Mouse (Mus musculus) C2C12 (cell line): ENCODE results near the gene Dnajb4. TPM values are rescaled to one million over a fixed set of nuclear protein-coding genes. Genes with fewer than 3 reads are reported as not detected.

Experiments
- H3K27me3 ChIP-seq: one replicate; pipeline ENCODE4 v1.6.1; 2011; ENCODE audit not compliant: control insufficient read depth, insufficient read depth, insufficient read length
- H3K36me3 ChIP-seq: one replicate; pipeline ENCODE4 v1.6.1; 2011; ENCODE audit not compliant: control insufficient read depth, insufficient read depth
- H3K4me3 ChIP-seq: one replicate; pipeline ENCODE4 v1.5.1; 2011; ENCODE audit warnings: mild to moderate bottlenecking, control low read depth; ENCODE audit not compliant: poor library complexity, insufficient read depth, severe bottlenecking
- H3K79me2 ChIP-seq: one replicate; pipeline ENCODE4 v1.6.1; 2011; ENCODE audit not compliant: control insufficient read depth, insufficient read depth
- H3K79me3 ChIP-seq: one replicate; pipeline ENCODE4 v1.6.1; 2011; ENCODE audit warnings: low read depth, control low read depth
- H3ac ChIP-seq: one replicate; pipeline ENCODE3; 2011; ENCODE audit warnings: low read depth; ENCODE audit not compliant: control insufficient read depth, insufficient read length
- CEBPB ChIP-seq: IDR thresholded peaks from one replicate; pipeline ENCODE4 v1.6.1; 2011; ENCODE audit warnings: low read depth, mild to moderate bottlenecking, control low read depth, moderate library complexity
- CTCF ChIP-seq: IDR thresholded peaks from one replicate; pipeline ENCODE4 v1.5.1; 2011; ENCODE audit not compliant: control insufficient read depth, insufficient read depth, insufficient read length
- FOSL1 ChIP-seq: IDR thresholded peaks from one replicate; pipeline ENCODE4 v1.8.0; 2011; ENCODE audit warnings: mild to moderate bottlenecking, low read length; ENCODE audit not compliant: poor library complexity, insufficient read depth, severe bottlenecking
- MAX ChIP-seq: IDR thresholded peaks from one replicate; pipeline ENCODE4 v1.6.1; 2011; ENCODE audit warnings: mild to moderate bottlenecking, control low read depth
- MYOD1 ChIP-seq: IDR thresholded peaks from one replicate; pipeline ENCODE4 v1.6.1; 2011; ENCODE audit warnings: low read depth; ENCODE audit not compliant: control insufficient read depth, insufficient read length
- MYOG ChIP-seq: IDR thresholded peaks from one replicate; pipeline ENCODE4 v1.6.1; 2011; ENCODE audit not compliant: control insufficient read depth, insufficient read length; ENCODE audit errors: extremely low read depth
- USF1 ChIP-seq: IDR thresholded peaks from one replicate; pipeline ENCODE4 v1.6.1; 2011; ENCODE audit warnings: low read depth, mild to moderate bottlenecking, control low read depth, moderate library complexity
- polyA plus RNA-seq: library from polyadenylated mRNA; unstranded; fragments of >200 nt; fragmentation: generic; extraction: Trizol; gene quantifications from one replicate; pipeline ENCODE4 v1.2.1, GENCODE M21; 2012; ENCODE audit warnings: missing spikeins

Gene Dnajb4
- polyA plus RNA-seq, 1 experiment = 11.7 TPM

GRCm38 (mm10) chr3:152160607-152161006 is 49.5 kb downstream of the Dnajb4 start:
- Histone ChIP-seq H3ac (no peak overlapping the region), H3K79me2 (no peaks in the 10 kb centered on the region), H3K36me3 (no peaks in the 10 kb centered on the region), H3K27me3 (no peaks in the 10 kb centered on the region), H3K4me3 (no peak overlapping the region), H3K79me3 (no peaks in the 10 kb centered on the region)
- TF ChIP-seq MAX = no peak
- no peak for TF ChIP-seq USF1
- no peak for TF ChIP-seq MYOD1
- TF ChIP-seq FOSL1 = no peak
- no peak for TF ChIP-seq CTCF

- H3K36me3 ChIP-seq = no peaks in the 10 kb centered on the region
- H3K79me2 ChIP-seq = no peaks in the 10 kb centered on the region
- no peaks in the 10 kb centered on the region for H3K27me3 ChIP-seq
- TF ChIP-seq MAX (no peak), CTCF (no peak), MYOG (no peak), FOSL1 (no peak), MYOD1 (no peak), CEBPB (no peak), USF1 (no peak)
- no peak overlapping the region for H3K4me3 ChIP-seq
- no peaks in the 10 kb centered on the region for H3K79me3 ChIP-seq
- H3ac ChIP-seq = no peak overlapping the region
Observed at GRCm38 (mm10) chr3:152159321-152159720, 50.8 kb downstream of the Dnajb4 start.

- no peaks in the 10 kb centered on the region for H3K27me3 ChIP-seq
- no peak overlapping the region for H3ac ChIP-seq
- TF ChIP-seq USF1 (no peak), CTCF (no peak), FOSL1 (no peak), MAX (no peak), MYOG (no peak), MYOD1 (no peak), CEBPB (no peak)
- H3K36me3 ChIP-seq = no peaks in the 10 kb centered on the region
- H3K79me3 ChIP-seq = no peaks in the 10 kb centered on the region
- no peaks in the 10 kb centered on the region for H3K79me2 ChIP-seq
- H3K4me3 ChIP-seq = no peak overlapping the region
Observed at GRCm38 (mm10) chr3:152158344-152159291, 51.5 kb downstream of the Dnajb4 start.

DNA sequence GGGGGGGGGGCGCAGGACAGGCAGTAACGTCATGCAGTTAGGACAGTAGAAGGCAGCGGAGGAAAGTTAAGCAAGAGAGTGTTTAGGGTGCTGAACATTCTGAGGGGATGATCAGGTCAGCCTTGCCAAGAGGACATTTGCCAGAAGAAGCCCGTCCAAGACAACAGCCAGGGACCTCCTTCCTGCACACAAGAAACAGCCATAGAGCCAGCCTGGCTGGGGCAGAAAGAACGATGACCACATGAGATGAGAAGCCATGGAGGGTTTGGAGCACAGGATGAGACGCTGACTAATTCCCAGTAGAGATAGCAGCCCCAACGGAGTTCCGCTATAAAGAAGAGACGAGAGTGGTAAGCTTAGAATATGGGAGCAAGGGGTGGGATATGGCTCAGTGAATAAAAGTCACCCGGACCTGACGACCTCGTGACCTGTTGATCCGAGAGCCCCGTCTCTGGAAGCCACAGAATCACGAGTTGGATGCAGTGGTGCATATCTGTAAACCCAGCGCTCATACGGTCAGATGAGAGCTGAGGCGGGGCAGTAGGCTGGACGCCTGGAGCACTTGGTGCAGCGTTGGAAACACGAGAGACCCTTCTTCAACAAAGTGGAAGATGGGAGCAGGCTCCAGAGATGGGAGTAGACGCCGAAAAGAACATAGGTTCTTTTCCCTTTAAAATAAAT is 53.1 kb downstream of the Dnajb4 start:
- no peaks in the 10 kb centered on the region for H3K36me3 ChIP-seq
- H3K79me2 ChIP-seq = no peaks in the 10 kb centered on the region
- peak; percentile 24 for TF ChIP-seq USF1
- TF ChIP-seq FOSL1 = no peak
- TF ChIP-seq CTCF = no peak
- TF ChIP-seq MYOD1 = no peak
- TF ChIP-seq CEBPB = no peak
- no peaks in the 10 kb centered on the region for H3K79me3 ChIP-seq
- no peak overlapping the region for H3K4me3 ChIP-seq
- H3ac ChIP-seq = peak overlapping the region; percentile 52
- no peaks in the 10 kb centered on the region for H3K27me3 ChIP-seq

GRCm38 (mm10) chr3:152155296-152155948 is 54.7 kb downstream of the Dnajb4 start:
- H3K79me2 ChIP-seq = no peaks in the 10 kb centered on the region
- no peaks in the 10 kb centered on the region for H3K27me3 ChIP-seq
- no peak for TF ChIP-seq CEBPB
- TF ChIP-seq MYOD1 = peak; percentile 89
- TF ChIP-seq CTCF = no peak
- TF ChIP-seq USF1 = no peak
- no peak for TF ChIP-seq MYOG
- peak; percentile 41 for TF ChIP-seq MAX
- peak; percentile 75 for TF ChIP-seq FOSL1
- H3K36me3 ChIP-seq = no peaks in the 10 kb centered on the region
- H3ac ChIP-seq = peak overlapping the region; percentile 52
- H3K4me3 ChIP-seq = no peak overlapping the region
- H3K79me3 ChIP-seq = no peaks in the 10 kb centered on the region
